Comparison of ENCODE assay signal across 30 mouse cellular contexts in the genomic region with DNA sequence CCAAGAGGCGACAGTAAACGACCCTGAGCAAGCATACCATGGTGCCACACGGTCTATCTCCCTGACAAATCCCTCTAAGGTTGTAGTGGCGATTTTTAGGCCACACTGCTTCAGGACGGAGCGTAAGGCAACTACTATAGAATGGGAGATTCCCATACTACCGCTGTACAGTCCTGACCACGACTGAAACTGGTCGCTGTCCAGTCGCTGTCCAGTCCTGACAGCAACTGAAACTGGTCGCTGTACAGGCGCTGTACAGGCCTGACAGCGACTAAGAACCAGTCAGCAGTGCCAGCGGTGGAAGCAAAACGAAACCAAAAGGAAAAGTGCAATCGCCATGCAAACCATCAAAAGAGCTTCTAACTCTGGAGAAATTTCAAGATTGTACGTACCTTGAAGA. TPM values are rescaled to one million over a fixed set of nuclear protein-coding genes. Genes with fewer than 3 reads are reported as not detected.
DNase-seq lines count a peak whose midpoint lies in the region; TF ChIP-seq lines count a peak whose summit lies in the region.
"Had no signal": no experiment of that assay in that cellular context is flagged by ENCODE, and none has a peak within 500 bp of the region (broad histone marks: within the 10 kb centered on the region; RNA-seq: fewer than 3 reads in every experiment).

No protein-coding gene starts in this region.

- no peaks in the 10 kb centered on the region for H3K27me3 ChIP-seq in CH12.LX (replicated peaks)
- H3K27me3 ChIP-seq: embryonic facial prominence, embryonic 12.5 days; forebrain, embryonic 13.5 days; forebrain, embryonic 15.5 days; Patski had no signal

- no peak overlapping the region for H3K9ac ChIP-seq in CH12.LX (ENCODE audit: insufficient read depth, low read depth)
- H3K9ac ChIP-seq: embryonic facial prominence, embryonic 12.5 days; forebrain, embryonic 13.5 days; forebrain, embryonic 15.5 days; forebrain, postnatal 0 days had no signal

- no peak for TF ChIP-seq RAD21 in CH12.LX (IDR thresholded peaks at IDR 0.05; ENCODE audit: low read depth, low read length)

- no peaks in the 10 kb centered on the region for H3K79me2 ChIP-seq in CH12.LX (replicated peaks; ENCODE audit: control insufficient read depth, extremely low read depth, insufficient read depth, poor library complexity, severe bottlenecking)

- peaks cover 0 to 3% of the 10 kb centered on the region in 2 experiments; a peak in 1 of 4 replicates for H3K4me1 ChIP-seq in CH12.LX (ENCODE audit: control insufficient read depth in 1 of 2, insufficient read depth in 2 of 2)
- H3K4me1 ChIP-seq: embryonic facial prominence, embryonic 10.5 days; embryonic facial prominence, embryonic 12.5 days; forebrain, embryonic 13.5 days; forebrain, embryonic 15.5 days had no signal

- peak overlapping the region in 1 of 3 experiments; percentile 50 for H3K4me3 ChIP-seq in CH12.LX (replicated peaks in 1 of 3; ENCODE audit: low read depth in 2 of 3, low read length in 2 of 3, poor library complexity in 1 of 3)
- H3K4me3 ChIP-seq: embryonic facial prominence, embryonic 10.5 days; embryonic facial prominence, embryonic 12.5 days; forebrain, embryonic 13.5 days; forebrain, embryonic 15.5 days had no signal

- H3K9me3 ChIP-seq in CH12.LX (replicated peaks; ENCODE audit: low read length) = no peaks in the 10 kb centered on the region
- H3K9me3 ChIP-seq: embryonic facial prominence, embryonic 12.5 days; forebrain, embryonic 13.5 days; forebrain, embryonic 15.5 days had no signal

- in situ Hi-C loops in CH12.LX (cut with MboI; ENCODE audit: low pct_ligation_motif_present, low pct_unique_long_range_greater_than_20kb, low sequenced_read_pairs) = no loop called here

- no peak overlapping the region for H3K27ac ChIP-seq in CH12.LX (ENCODE audit: insufficient read depth, low read depth)
- H3K27ac ChIP-seq: embryonic facial prominence, embryonic 10.5 days; embryonic facial prominence, embryonic 12.5 days; forebrain, embryonic 13.5 days; forebrain, embryonic 15.5 days had no signal

- TF ChIP-seq EP300 in CH12.LX (IDR thresholded peaks at IDR 0.05; ENCODE audit: low read length) = no peak

- DNase-seq in 416B (ENCODE audit: low read depth) (peak; percentile 16), CH12.LX (ENCODE audit: extremely low read depth) (no peak), R1 (ENCODE audit: low read depth, low spot score) (peak; percentile 2)
- peak; percentile 6 for DNase-seq in yolk sac, embryonic 10.5 days (ENCODE audit: low spot score)
- no peak for DNase-seq in spleen, postnatal 36 days (ENCODE audit: low spot score in 2 of 2)
- DNase-seq in cerebellum, adult 9-11 months = no peak
- DNase-seq in left cerebral cortex, adult 9 months (ENCODE audit: low spot score in 2 of 2) = no peak
- DNase-seq: adrenal gland, adult 2 months; adrenal gland, postnatal 10 days; adrenal gland, postnatal 25 days; B cell, adult 2 months; cerebellum, adult 11 months; cerebellum, adult 18-20 months; cerebellum, adult 8-10 months; cerebellum, postnatal 10 days; cerebellum, postnatal 25 days; forebrain, postnatal 0 days had no signal

- no peaks in the 10 kb centered on the region for H3K36me3 ChIP-seq in CH12.LX (replicated peaks in 1 of 2; ENCODE audit: control insufficient read depth in 1 of 2, insufficient read depth in 1 of 2, low read length in 1 of 2)
- H3K36me3 ChIP-seq: embryonic facial prominence, embryonic 10.5 days; embryonic facial prominence, embryonic 12.5 days; forebrain, embryonic 15.5 days had no signal

- H3K4me2 ChIP-seq in CH12.LX (ENCODE audit: insufficient read depth, low read depth, poor library complexity, severe bottlenecking) = peak overlapping the region; percentile 39
- H3K4me2 ChIP-seq: embryonic facial prominence, embryonic 12.5 days; forebrain, embryonic 13.5 days; forebrain, embryonic 15.5 days had no signal

- no peak for TF ChIP-seq CTCF in CH12.LX (conservative IDR thresholded peaks at IDR 0.05 in 1 of 2, IDR thresholded peaks at IDR 0.05 in 1 of 2; ENCODE audit: low read depth in 2 of 2, low read length in 2 of 2)

- dilution Hi-C loops in CH12.LX (cut with MboI; ENCODE audit: extremely low pct_ligation_motif_present, extremely low pct_unique_long_range_greater_than_20kb, low sequenced_read_pairs) = no loop called here

- TF ChIP-seq POLR2A in CH12.LX (IDR thresholded peaks at IDR 0.05; ENCODE audit: low read depth, low read length) = no peak

TF ChIP-seq in CH12.LX, 34 proteins besides CTCF, POLR2A, EP300 and RAD21:
- TF ChIP-seq JUN (IDR thresholded peaks at IDR 0.05; ENCODE audit: insufficient read depth, low read depth, low read length) = no peak
- TF ChIP-seq ELF1 (IDR thresholded peaks at IDR 0.05; ENCODE audit: low read depth, low read length) = no peak
- no peak for TF ChIP-seq KAT2A (IDR thresholded peaks at IDR 0.05; ENCODE audit: insufficient replicate concordance, low read length)
- TF ChIP-seq E2F4 (IDR thresholded peaks at IDR 0.05; ENCODE audit: insufficient replicate concordance, low read depth, low read length) = no peak
- no peak for TF ChIP-seq USF1 (IDR thresholded peaks at IDR 0.05; ENCODE audit: low read depth, low read length)
- no peak for TF ChIP-seq ZMIZ1 (IDR thresholded peaks at IDR 0.05; ENCODE audit: low read depth, low read length)
- TF ChIP-seq SMC3 (IDR thresholded peaks at IDR 0.05; ENCODE audit: low read depth, low read length) = no peak
- TF ChIP-seq ZKSCAN1 (IDR thresholded peaks at IDR 0.05; ENCODE audit: borderline replicate concordance, low read depth, low read length) = no peak
- TF ChIP-seq TCF12 (IDR thresholded peaks at IDR 0.05; ENCODE audit: low read depth, low read length) = no peak
- no peak for TF ChIP-seq MAX (IDR thresholded peaks at IDR 0.05; ENCODE audit: low read length)
- no peak for TF ChIP-seq TBP (conservative IDR thresholded peaks at IDR 0.05; ENCODE audit: low read depth, low read length)
- TF ChIP-seq IRF4 (IDR thresholded peaks at IDR 0.05; ENCODE audit: low read depth, low read length) = 0 out of 2 replicates have a peak, but pooled peaks have one; percentile 39
- TF ChIP-seq MXI1 (IDR thresholded peaks at IDR 0.05; ENCODE audit: low read depth, low read length) = peak; percentile 91
- no peak for TF ChIP-seq POLR2AphosphoS2 (IDR thresholded peaks at IDR 0.05; ENCODE audit: low read depth, low read length)
- TF ChIP-seq SIN3A (IDR thresholded peaks at IDR 0.05; ENCODE audit: low read length) = peak; percentile 95

RNA-seq across cellular contexts. Expression of a gene that starts 22.7 kb away (rescaled TPM):
- total RNA-seq in CH12.LX (2012; rRNA removed) (not detected in 2 replicates), CH12.LX (2014; rRNA removed) (not detected in 2 replicates)
- not detected in 2 replicates for polyA plus RNA-seq in CH12.LX (2012; ENCODE audit: insufficient read length, low read depth)
- total RNA-seq: adrenal gland, adult 2 months; adrenal gland, postnatal 10 days; adrenal gland, postnatal 25 days; adrenal gland, postnatal 4 days; ES-E14; forebrain, postnatal 0 days had no signal
- polyA plus RNA-seq: adrenal gland, adult 2 months; brain, embryonic 14.5 days; CD4-positive, CD25-positive, alpha-beta regulatory T cell, adult 4 months; cortical plate, adult 2 months; embryonic facial prominence, embryonic 10.5 days; embryonic facial prominence, embryonic 12.5 days; forebrain, embryonic 11.5 days; forebrain, embryonic 13.5 days; forebrain, embryonic 15.5 days; forebrain, postnatal 0 days; Patski had no signal

RNA-seq across cellular contexts. Expression of a gene that starts 30.1 kb away (rescaled TPM):
- total RNA-seq in CH12.LX (2012; rRNA removed) (not detected in 2 replicates), CH12.LX (2014; rRNA removed) (not detected in 2 replicates)
- not detected in 2 replicates for polyA plus RNA-seq in CH12.LX (2012; ENCODE audit: insufficient read length, low read depth)
- total RNA-seq: adrenal gland, adult 2 months; adrenal gland, postnatal 10 days; adrenal gland, postnatal 25 days; adrenal gland, postnatal 4 days; ES-E14; forebrain, postnatal 0 days had no signal
- polyA plus RNA-seq: adrenal gland, adult 2 months; brain, embryonic 14.5 days; CD4-positive, CD25-positive, alpha-beta regulatory T cell, adult 4 months; cortical plate, adult 2 months; embryonic facial prominence, embryonic 10.5 days; embryonic facial prominence, embryonic 12.5 days; embryonic facial prominence, embryonic 14.5 days; forebrain, embryonic 11.5 days; forebrain, embryonic 13.5 days; forebrain, embryonic 15.5 days; forebrain, postnatal 0 days; Patski had no signal

RNA-seq across cellular contexts. Expression of a gene that starts 36.9 kb away (rescaled TPM):
- total RNA-seq in CH12.LX (2012; rRNA removed) (not detected in 2 replicates), CH12.LX (2014; rRNA removed) (not detected in 2 replicates)
- not detected in 2 replicates for polyA plus RNA-seq in CH12.LX (2012; ENCODE audit: insufficient read length, low read depth)
- total RNA-seq: adrenal gland, adult 2 months; adrenal gland, postnatal 10 days; adrenal gland, postnatal 25 days; adrenal gland, postnatal 4 days; ES-E14; forebrain, postnatal 0 days; MEL had no signal
- polyA plus RNA-seq: adrenal gland, adult 2 months; brain, embryonic 14.5 days; CD4-positive, CD25-positive, alpha-beta regulatory T cell, adult 4 months; cortical plate, adult 2 months; embryonic facial prominence, embryonic 10.5 days; embryonic facial prominence, embryonic 12.5 days; embryonic facial prominence, embryonic 14.5 days; forebrain, embryonic 11.5 days; forebrain, embryonic 13.5 days; forebrain, embryonic 15.5 days; forebrain, postnatal 0 days; Patski had no signal

RNA-seq across cellular contexts. Expression of a gene that starts 46.4 kb away (rescaled TPM):
- total RNA-seq in CH12.LX (2012; rRNA removed) (not detected in 2 replicates), CH12.LX (2014; rRNA removed) (not detected in 2 replicates)
- polyA plus RNA-seq in CH12.LX (2012; ENCODE audit: insufficient read length, low read depth) = not detected in 2 replicates
- total RNA-seq: adrenal gland, adult 2 months; adrenal gland, postnatal 10 days; adrenal gland, postnatal 25 days; adrenal gland, postnatal 4 days; ES-E14; forebrain, postnatal 0 days; MEL had no signal
- polyA plus RNA-seq: adrenal gland, adult 2 months; brain, embryonic 14.5 days; CD4-positive, CD25-positive, alpha-beta regulatory T cell, adult 4 months; cortical plate, adult 2 months; embryonic facial prominence, embryonic 10.5 days; embryonic facial prominence, embryonic 12.5 days; embryonic facial prominence, embryonic 14.5 days; forebrain, embryonic 11.5 days; forebrain, embryonic 13.5 days; forebrain, embryonic 15.5 days; forebrain, postnatal 0 days; Patski had no signal

RNA-seq across cellular contexts. Expression of a gene that starts 49.0 kb away (rescaled TPM):
- total RNA-seq in CH12.LX (2012; rRNA removed) (not detected in 2 replicates), CH12.LX (2014; rRNA removed) (not detected in 2 replicates)
- not detected in 2 replicates for polyA plus RNA-seq in CH12.LX (2012; ENCODE audit: insufficient read length, low read depth)
- total RNA-seq: adrenal gland, adult 2 months; adrenal gland, postnatal 10 days; adrenal gland, postnatal 25 days; adrenal gland, postnatal 4 days; ES-E14; forebrain, postnatal 0 days; MEL had no signal
- polyA plus RNA-seq: adrenal gland, adult 2 months; brain, embryonic 14.5 days; CD4-positive, CD25-positive, alpha-beta regulatory T cell, adult 4 months; cortical plate, adult 2 months; embryonic facial prominence, embryonic 10.5 days; embryonic facial prominence, embryonic 12.5 days; embryonic facial prominence, embryonic 14.5 days; forebrain, embryonic 11.5 days; forebrain, embryonic 13.5 days; forebrain, embryonic 15.5 days; forebrain, postnatal 0 days; Patski had no signal

Comparison
In these comparisons a context has a peak if more than half of its experiments do, and no peak if none do; other contexts are left out.
1. DNase-seq: peak in 416B (single experiment), R1 (single experiment) and yolk sac, embryonic 10.5 days (single experiment); none in CH12.LX (single experiment), spleen, postnatal 36 days (0 of 2), cerebellum, adult 9-11 months (single experiment) and left cerebral cortex, adult 9 months (0 of 2).